Mouse (Mus musculus) heart, embryonic 10.5 days (tissue): Measurements from ENCODE around the gene Fgd3. TPM values are rescaled to one million over a fixed set of nuclear protein-coding genes. Genes with fewer than 3 reads are reported as not detected.

Source experiments
- DNase-seq: peaks from one replicate; pipeline ENCODE4 v3.0.0-alpha.2; 2017; ENCODE audit warnings: low spot score
- H3K27ac ChIP-seq: fragments of 300-500 bp; sonication (generic); 2 replicates; pipeline ENCODE4 v1.5.1; 2016; ENCODE audit warnings: mild to moderate bottlenecking
- H3K27me3 ChIP-seq: fragments of 300-500 bp; sonication (generic); 2 replicates; pipeline ENCODE4 v1.6.1; 2016; ENCODE audit warnings: mild to moderate bottlenecking; ENCODE audit not compliant: poor library complexity, insufficient read depth, severe bottlenecking
- H3K36me3 ChIP-seq: fragments of 300-500 bp; sonication (generic); 2 replicates; pipeline ENCODE4 v1.6.1; 2016; ENCODE audit warnings: mild to moderate bottlenecking, moderate library complexity
- H3K4me1 ChIP-seq: fragments of 300-500 bp; sonication (generic); 2 replicates; pipeline ENCODE4 v1.6.1; 2016; ENCODE audit warnings: mild to moderate bottlenecking
- H3K4me3 ChIP-seq: fragments of 300-500 bp; sonication (generic); 2 replicates; pipeline ENCODE4 v1.5.1; 2016; ENCODE audit warnings: mild to moderate bottlenecking, moderate library complexity
- H3K9me3 ChIP-seq: fragments of 300-500 bp; sonication (generic); 2 replicates; pipeline ENCODE4 v1.6.1; 2016; ENCODE audit warnings: mild to moderate bottlenecking, moderate library complexity
- WGBS: fragments of 180-500 bp; shearing (Covaris S2); methylation state at CpG from one replicate; pipeline ENCODE4 v1.1.7; 2016; 5-methylcytosine and 5-hydroxymethylcytosine counted together
- polyA plus RNA-seq: library from polyadenylated mRNA; unstranded; fragments of >200 nt; fragmentation: Nextera tagmentation; extraction: Ambion mirVana; gene quantifications from 2 replicates; pipeline ENCODE4 v1.2.1, GENCODE M21; 2016

The Fgd3 gene
- polyA plus RNA-seq, 1 experiment from 2014 or later: 0.45 TPM

GRCm38 (mm10) chr13:49286750-49287149 lies 33.4 kb downstream of the Fgd3 start:
- Histone ChIP-seq H3K4me1 (peaks cover 11% of the 10 kb centered on the region; the same call in 1 of the 2 replicates), H3K27me3 (no peaks in the 10 kb centered on the region), H3K36me3 (0 out of 2 replicates have a peak, but pooled peaks cover 3% of the 10 kb centered on the region), H3K9me3 (no peaks in the 10 kb centered on the region), H3K4me3 (no peak overlapping the region), H3K27ac (no peak overlapping the region)
- 77% methylated on average over 3 of the region's 3 CpGs for WGBS
- DNase-seq: no peak

- 0 out of 2 replicates have a peak, but pooled peaks cover 8% of the 10 kb centered on the region for H3K36me3 ChIP-seq
- WGBS: 44% methylated on average over 9 of the region's 9 CpGs
These were observed 36.4 kb downstream of the Fgd3 start for GRCm38 (mm10) chr13:49283686-49284085.

DNA sequence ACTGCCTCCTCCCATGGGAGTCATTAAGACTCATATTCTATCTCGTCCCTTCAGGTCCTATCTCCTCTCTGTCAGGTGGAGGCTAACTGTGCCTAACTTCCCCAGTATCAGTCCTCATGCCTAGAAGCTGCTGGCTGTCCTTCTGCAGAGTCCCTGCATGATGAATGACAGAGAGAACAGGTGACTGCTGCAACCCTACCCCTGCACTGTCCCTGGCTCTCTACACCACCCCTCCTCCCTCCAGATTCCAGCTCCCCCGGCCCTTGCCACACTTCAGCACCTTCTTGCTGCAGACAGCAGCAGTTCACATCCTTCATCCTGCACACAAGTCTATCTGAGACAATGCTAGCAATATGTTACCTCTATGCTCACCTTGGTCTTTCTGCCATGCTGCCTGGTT lies 37.9 kb downstream of the Fgd3 start:
- Histone ChIP-seq H3K4me1 (peaks cover 9% of the 10 kb centered on the region; the same call in 1 of the 2 replicates), H3K27me3 (no peaks in the 10 kb centered on the region), H3K9me3 (no peaks in the 10 kb centered on the region), H3K4me3 (no peak overlapping the region), H3K36me3 (0 out of 2 replicates have a peak, but pooled peaks cover 8% of the 10 kb centered on the region), H3K27ac (no peak overlapping the region)
- WGBS: 41% methylated on average over 2 of the region's 2 CpGs
- no peak for DNase-seq

More at GRCm38 (mm10) chr13:49283686-49284085, 36.4 kb downstream of the Fgd3 start:
- H3K9me3 ChIP-seq: no peaks in the 10 kb centered on the region
- peaks cover 9% of the 10 kb centered on the region; the same call in 1 of the 2 replicates for H3K4me1 ChIP-seq
- no peaks in the 10 kb centered on the region for H3K27me3 ChIP-seq
- DNase-seq: no peak
- no peak overlapping the region for H3K4me3 ChIP-seq
- H3K27ac ChIP-seq: no peak overlapping the region

- Histone ChIP-seq H3K27me3 (no peaks in the 10 kb centered on the region), H3K36me3 (no peaks in the 10 kb centered on the region), H3K9me3 (no peaks in the 10 kb centered on the region), H3K4me1 (0 out of 2 replicates have a peak, but pooled peaks cover 7% of the 10 kb centered on the region), H3K27ac (no peak overlapping the region), H3K4me3 (no peak overlapping the region)
- no peak for DNase-seq
- 55% methylated on average over 5 of the region's 5 CpGs for WGBS
These were observed 48.0 kb downstream of the Fgd3 start for GRCm38 (mm10) chr13:49271831-49272765.

GRCm38 (mm10) chr13:49270500-49270899 lies 49.6 kb downstream of the Fgd3 start:
- Histone ChIP-seq H3K9me3 (no peaks in the 10 kb centered on the region), H3K4me1 (0 out of 2 replicates have a peak, but pooled peaks cover 7% of the 10 kb centered on the region), H3K27me3 (no peaks in the 10 kb centered on the region; the same call in 1 of the 2 replicates), H3K4me3 (no peak overlapping the region), H3K27ac (no peak overlapping the region), H3K36me3 (no peaks in the 10 kb centered on the region)
- DNase-seq: no peak
- 73% methylated on average over 8 of the region's 8 CpGs for WGBS

DNA sequence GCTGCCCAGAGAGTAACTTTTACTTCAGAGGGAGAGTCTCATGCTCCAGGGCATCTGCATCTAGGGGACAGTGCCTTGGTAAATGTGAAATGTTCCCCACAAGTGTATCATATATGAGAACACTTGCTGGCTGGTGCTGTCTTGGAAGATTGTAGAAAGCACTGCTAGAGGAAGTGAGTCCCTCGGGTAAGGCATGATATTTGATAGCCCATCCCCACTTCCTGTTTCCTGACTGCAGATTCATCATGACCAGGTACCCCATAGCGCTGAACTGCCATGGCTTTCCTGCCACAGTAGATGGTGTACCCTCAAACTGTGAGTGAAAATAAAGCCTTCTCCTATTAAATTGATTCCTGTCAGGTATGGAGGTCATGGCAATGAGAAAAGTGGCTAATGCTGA lies 52.5 kb downstream of the Fgd3 start:
- Histone ChIP-seq H3K4me1 (peaks cover 20% of the 10 kb centered on the region), H3K9me3 (no peaks in the 10 kb centered on the region), H3K36me3 (no peaks in the 10 kb centered on the region), H3K4me3 (no peak overlapping the region), H3K27me3 (peaks cover under 1% of the 10 kb centered on the region; the same call in 1 of the 2 replicates), H3K27ac (no peak overlapping the region)
- no peak for DNase-seq
- 50% methylated on average over 2 of the region's 2 CpGs for WGBS

DNA sequence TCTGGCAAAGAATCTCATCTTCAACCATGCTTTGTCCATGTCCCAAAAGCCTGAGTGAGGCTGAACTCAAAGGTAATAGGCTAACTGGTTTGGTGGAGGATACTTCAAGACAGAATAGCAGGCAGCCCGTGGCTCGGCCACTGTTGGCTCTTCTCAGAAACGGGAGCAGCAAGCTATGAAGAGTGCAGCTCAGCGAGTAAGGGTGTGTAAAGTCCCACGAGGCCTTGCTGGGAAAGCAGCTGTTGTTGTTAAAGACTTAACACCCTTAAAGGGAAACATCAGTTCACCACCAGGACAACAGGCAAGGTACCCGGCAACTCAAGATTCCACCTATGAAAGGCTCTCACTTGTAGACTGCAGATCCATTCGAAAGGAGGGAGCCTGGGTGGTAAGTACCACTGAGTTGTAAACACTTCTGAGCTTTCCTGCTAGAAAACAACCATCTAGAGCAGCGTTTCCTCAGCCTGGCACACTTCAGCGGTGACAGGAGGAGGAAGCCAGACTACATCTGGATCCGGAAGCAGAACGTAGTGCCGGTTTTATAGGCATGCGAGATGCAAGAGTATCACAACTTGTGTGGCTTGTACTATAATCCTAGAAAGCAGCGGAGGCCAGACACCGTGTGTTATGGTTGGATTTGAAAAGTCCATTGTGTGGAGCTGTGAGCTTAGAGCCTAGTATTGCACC lies 59.9 kb downstream of the Fgd3 start:
- 72% methylated on average over 15 of the region's 15 CpGs for WGBS
- H3K4me3 ChIP-seq: no peak overlapping the region
- H3K9me3 ChIP-seq: no peaks in the 10 kb centered on the region
- H3K27ac ChIP-seq: no peak overlapping the region
- H3K36me3 ChIP-seq: no peaks in the 10 kb centered on the region
- H3K4me1 ChIP-seq: peaks cover 12% of the 10 kb centered on the region
- no peak for DNase-seq
- H3K27me3 ChIP-seq: peaks cover 17% of the 10 kb centered on the region; the same call in 1 of the 2 replicates

DNA sequence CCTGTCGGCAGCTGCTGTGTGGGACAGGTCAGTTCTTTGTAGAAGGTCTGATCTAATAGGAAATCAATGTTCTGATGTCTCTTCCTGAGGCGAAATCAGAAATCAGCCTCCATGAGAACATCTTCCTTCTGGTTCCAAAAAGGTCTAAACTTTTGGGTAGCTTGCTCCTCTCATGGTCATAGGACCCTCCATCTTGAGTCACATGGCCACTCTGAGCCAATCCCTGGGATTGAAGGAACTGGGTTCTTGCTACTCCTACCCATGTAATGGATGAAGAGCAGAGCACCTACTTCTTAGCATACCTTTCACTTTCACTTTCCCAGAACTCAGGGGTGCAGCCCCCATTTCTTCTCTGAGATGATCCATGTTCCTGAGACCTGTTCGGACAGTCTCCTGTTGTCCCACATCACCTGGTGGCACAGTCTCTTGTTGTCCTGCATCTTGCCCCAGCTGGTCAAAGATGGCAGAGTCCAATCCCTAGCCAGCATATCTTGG lies 62.2 kb downstream of the Fgd3 start:
- H3K27me3 ChIP-seq: peaks cover 17% of the 10 kb centered on the region; the same call in 1 of the 2 replicates
- H3K27ac ChIP-seq: no peak overlapping the region
- 67% methylated on average over 3 of the region's 3 CpGs for WGBS
- DNase-seq: no peak
- H3K9me3 ChIP-seq: no peaks in the 10 kb centered on the region
- H3K36me3 ChIP-seq: no peaks in the 10 kb centered on the region
- H3K4me1 ChIP-seq: 0 out of 2 replicates have a peak, but pooled peaks cover under 1% of the 10 kb centered on the region
- no peak overlapping the region for H3K4me3 ChIP-seq

GRCm38 (mm10) chr13:49252746-49253145 lies 67.4 kb downstream of the Fgd3 start:
- 85% methylated on average over 13 of the region's 13 CpGs for WGBS
- Histone ChIP-seq H3K27ac (no peak overlapping the region), H3K9me3 (no peaks in the 10 kb centered on the region), H3K27me3 (peaks cover 26% of the 10 kb centered on the region), H3K4me1 (peaks cover 12% of the 10 kb centered on the region), H3K4me3 (no peak overlapping the region), H3K36me3 (no peaks in the 10 kb centered on the region)
- no peak for DNase-seq

GRCm38 (mm10) chr13:49252113-49252512 lies 68.0 kb downstream of the Fgd3 start:
- Histone ChIP-seq H3K27ac (no peak overlapping the region), H3K27me3 (peaks cover 32% of the 10 kb centered on the region), H3K9me3 (no peaks in the 10 kb centered on the region), H3K4me3 (no peak overlapping the region), H3K36me3 (no peaks in the 10 kb centered on the region), H3K4me1 (peaks cover 16% of the 10 kb centered on the region)
- DNase-seq: no peak
- WGBS: 56% methylated on average over 2 of the region's 2 CpGs

DNA sequence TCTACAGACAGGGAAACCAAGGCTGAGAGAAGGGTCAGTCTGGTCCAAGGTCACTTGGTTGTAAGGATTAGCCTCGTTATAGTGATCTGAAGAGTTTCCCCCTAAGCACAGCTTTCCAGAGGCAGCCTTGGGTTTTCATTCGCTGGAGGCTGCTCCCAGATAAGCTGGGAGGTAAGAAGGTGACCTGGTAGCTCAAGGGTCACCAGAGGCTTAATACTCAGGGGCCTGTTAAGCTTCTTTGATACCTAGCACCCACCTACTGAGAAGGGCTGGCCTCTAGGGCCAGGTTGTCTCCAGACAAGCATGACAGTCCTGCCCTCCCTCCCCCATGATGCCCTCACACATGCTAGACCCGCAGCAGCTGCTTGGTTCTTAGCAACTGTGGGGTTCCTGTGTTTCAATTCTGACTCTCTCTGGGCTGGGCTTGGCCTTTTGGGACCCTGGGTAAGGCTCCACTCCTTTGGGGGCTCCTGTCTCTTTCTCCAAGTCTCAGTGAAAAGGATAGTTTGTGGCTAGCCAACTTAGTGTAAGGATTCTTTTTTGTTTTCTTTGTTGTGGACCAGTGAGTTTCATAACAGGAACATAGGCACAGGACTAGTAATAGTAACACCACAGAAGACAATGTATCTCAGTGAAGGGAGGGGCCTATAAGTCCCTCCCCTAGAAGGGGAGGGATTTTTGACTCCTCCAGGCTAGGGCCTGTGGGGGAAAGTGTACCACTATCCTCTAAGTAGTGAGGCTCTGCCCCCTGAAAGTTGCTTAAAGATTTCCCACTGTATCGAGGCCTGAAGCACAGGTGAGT lies 69.2 kb downstream of the Fgd3 start:
- whole genome bisulfite sequencing: 24% methylated on average over 4 of the region's 4 CpGs

GRCm38 (mm10) chr13:49249634-49250033 lies 70.5 kb downstream of the Fgd3 start:
- no peaks in the 10 kb centered on the region for H3K36me3 ChIP-seq
- peaks cover 16% of the 10 kb centered on the region for H3K4me1 ChIP-seq
- peaks cover 56% of the 10 kb centered on the region for H3K27me3 ChIP-seq
- no peak for DNase-seq
- no peak overlapping the region for H3K27ac ChIP-seq
- H3K9me3 ChIP-seq: no peaks in the 10 kb centered on the region
- H3K4me3 ChIP-seq: no peak overlapping the region
- WGBS: 67% methylated on average over 2 of the region's 2 CpGs

More for the DNA sequence above, 69.2 kb downstream of the Fgd3 start:
- peaks cover 16% of the 10 kb centered on the region for H3K4me1 ChIP-seq
- no peaks in the 10 kb centered on the region for H3K9me3 ChIP-seq
- DNase-seq: no peak
- H3K36me3 ChIP-seq: no peaks in the 10 kb centered on the region
- peaks cover 44% of the 10 kb centered on the region for H3K27me3 ChIP-seq
- no peak overlapping the region for H3K4me3 ChIP-seq
- H3K27ac ChIP-seq: no peak overlapping the region
